Mouse (Mus musculus) neural tube, embryonic 14.5 days (tissue): Measurements from ENCODE around the gene Tmem59. TPM values are rescaled to one million over a fixed set of nuclear protein-coding genes. Genes with fewer than 3 reads are reported as not detected.

Source experiments
- ATAC-seq: fragments of 200-750 bp; cut with Nextera tagmentation; 2 replicates; pipeline ENCODE4 v1.8.0; 2017; ENCODE audit warnings: low read depth, mild to moderate bottlenecking, moderate TSS enrichment, moderate library complexity
- H3K27ac ChIP-seq: fragments of 300-500 bp; sonication (generic); 2 replicates; pipeline ENCODE4 v1.5.1; 2014; ENCODE audit warnings: low read depth, mild to moderate bottlenecking, control low read depth, low read length, moderate library complexity, mixed read lengths
- H3K27me3 ChIP-seq: fragments of 300-500 bp; sonication (generic); 2 replicates; pipeline ENCODE4 v1.6.1; 2014; ENCODE audit warnings: low read length; ENCODE audit not compliant: control insufficient read depth, insufficient read depth
- H3K36me3 ChIP-seq: fragments of 300-500 bp; sonication (generic); 2 replicates; pipeline ENCODE4 v1.6.1; 2014; ENCODE audit warnings: low read length, mixed read lengths; ENCODE audit not compliant: control insufficient read depth, insufficient read depth
- H3K4me1 ChIP-seq: fragments of 300-500 bp; sonication (generic); 2 replicates; pipeline ENCODE4 v1.6.1; 2014; ENCODE audit warnings: low read length; ENCODE audit not compliant: control insufficient read depth, insufficient read depth
- H3K4me2 ChIP-seq: fragments of 300-500 bp; sonication (generic); 2 replicates; pipeline ENCODE4 v1.6.1; 2014; ENCODE audit warnings: mild to moderate bottlenecking, low read depth, low read length, control low read depth
- H3K4me3 ChIP-seq: fragments of 300-500 bp; sonication (generic); 2 replicates; pipeline ENCODE4 v1.5.1; 2014; ENCODE audit warnings: low read depth, low read length, control low read depth, mixed read lengths
- H3K9ac ChIP-seq: fragments of 300-500 bp; sonication (generic); replicated peaks from 2 replicates; pipeline ENCODE4 v1.6.1; 2014; ENCODE audit warnings: low read depth, mild to moderate bottlenecking, control low read depth, low read length, mixed read lengths
- H3K9me3 ChIP-seq: fragments of 300-500 bp; sonication (generic); 2 replicates; pipeline ENCODE4 v1.6.1; 2016; ENCODE audit warnings: low read length; ENCODE audit not compliant: control insufficient read depth
- WGBS: fragments of 180-500 bp; shearing (Covaris S2); extraction: QIAGEN DNeasy Blood & Tissue Kit; methylation state at CpG from one replicate; pipeline ENCODE4 v1.1.7; 2014; 5-methylcytosine and 5-hydroxymethylcytosine counted together
- polyA plus RNA-seq: library from polyadenylated mRNA; unstranded; fragments of >200 nt; fragmentation: Nextera tagmentation; extraction: Ambion mirVana; gene quantifications from 2 replicates; pipeline ENCODE4 v1.2.1, GENCODE M21; 2014

Gene Tmem59
- polyA plus RNA-seq, 1 experiment from 2014 or later = 399 TPM

GRCm38 (mm10) chr4:107211936-107212335 is 33.7 kb downstream of the Tmem59 start:
- Histone ChIP-seq H3K27ac (no peak overlapping the region), H3K36me3 (0 out of 2 replicates have a peak, but pooled peaks cover 8% of the 10 kb centered on the region), H3K4me1 (no peaks in the 10 kb centered on the region), H3K9me3 (no peaks in the 10 kb centered on the region), H3K9ac (no peak overlapping the region), H3K4me3 (no peak overlapping the region), H3K27me3 (no peaks in the 10 kb centered on the region), H3K4me2 (no peak overlapping the region)
- WGBS = 79% methylated on average over 5 of the region's 5 CpGs
- no peak for ATAC-seq

DNA sequence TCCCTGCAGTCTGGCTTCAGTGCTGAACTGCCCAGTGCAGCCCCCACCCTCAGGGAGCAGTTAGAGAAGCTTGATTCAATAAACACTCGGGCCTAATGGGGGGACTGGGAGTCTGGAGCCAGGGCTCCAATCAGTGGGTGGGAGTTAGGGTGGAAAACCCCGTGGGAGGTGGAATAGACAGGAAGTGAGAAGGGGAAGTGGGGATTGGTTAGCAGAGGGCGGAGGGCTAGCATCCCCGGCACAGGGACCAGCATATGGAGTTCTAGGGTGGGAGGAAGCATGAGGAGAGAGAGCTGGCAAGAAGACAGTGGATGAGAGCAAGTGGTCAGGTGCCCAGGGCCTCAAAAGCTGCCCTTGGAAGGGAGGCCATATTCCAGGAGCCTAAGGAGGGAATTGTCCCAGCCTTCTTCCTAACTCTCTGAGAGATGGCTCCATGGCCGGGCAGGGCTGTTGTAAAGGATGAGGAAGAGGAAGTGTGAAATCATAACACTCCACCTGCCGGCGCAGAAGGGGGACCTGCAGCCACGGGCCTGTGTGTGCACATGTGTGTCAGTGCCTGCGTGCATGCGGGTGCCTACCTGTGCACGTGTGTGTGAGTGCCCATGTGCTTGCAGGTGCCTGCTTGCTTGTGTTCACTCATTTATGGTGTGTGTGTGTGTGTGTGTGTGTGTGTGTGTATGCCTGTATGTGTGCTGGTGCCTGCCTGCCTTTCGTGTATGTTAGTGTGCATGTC is 35.2 kb downstream of the Tmem59 start:
- Histone ChIP-seq H3K9ac (no peak overlapping the region), H3K36me3 (0 out of 2 replicates have a peak, but pooled peaks cover 7% of the 10 kb centered on the region), H3K4me2 (no peak overlapping the region), H3K4me1 (no peaks in the 10 kb centered on the region), H3K27me3 (no peaks in the 10 kb centered on the region), H3K27ac (no peak overlapping the region), H3K4me3 (no peak overlapping the region), H3K9me3 (no peaks in the 10 kb centered on the region)
- no peak for ATAC-seq
- WGBS = 73% methylated on average over 12 of the region's 12 CpGs

DNA sequence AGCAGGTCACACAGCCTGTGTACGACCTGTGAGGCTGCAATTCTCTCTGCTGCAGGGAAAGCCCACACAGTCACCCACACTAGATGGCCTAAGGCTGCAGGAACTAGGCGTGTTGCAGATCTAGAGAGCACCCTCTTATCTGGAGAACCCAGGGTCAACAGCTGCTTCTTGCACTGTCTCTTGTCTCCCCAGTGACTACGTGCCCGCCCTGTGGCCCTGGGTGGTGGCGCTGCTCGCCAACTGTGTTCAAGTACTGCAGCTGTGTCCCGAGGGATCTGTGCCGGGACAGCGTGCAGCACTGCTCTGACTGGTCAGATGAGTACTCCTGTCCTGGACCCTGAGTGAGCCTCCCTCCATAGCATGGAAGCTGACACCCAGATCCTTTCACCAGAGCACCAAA is 39.4 kb downstream of the Tmem59 start:
- H3K4me3 ChIP-seq = no peak overlapping the region

DNA sequence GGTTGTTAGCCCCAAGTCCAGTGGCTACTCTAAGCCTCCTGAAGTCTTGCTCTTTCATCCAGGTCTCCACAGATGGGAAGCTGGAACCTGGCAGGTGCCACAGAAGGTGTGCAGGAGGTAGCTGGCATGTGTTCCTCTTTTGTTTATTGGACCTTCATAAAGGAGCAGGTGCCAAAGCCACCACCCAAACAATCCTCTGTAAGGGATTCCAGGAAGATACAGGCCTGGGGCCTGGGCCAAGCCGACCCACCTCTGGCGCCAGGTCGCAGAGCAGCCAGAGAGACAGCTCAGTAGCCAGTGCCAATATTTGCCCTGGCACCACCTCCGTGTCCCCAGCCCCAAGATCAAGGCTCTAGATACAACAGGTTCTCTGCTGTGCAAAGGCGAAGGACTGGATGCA is 43.3 kb downstream of the Tmem59 start:
- H3K9me3 ChIP-seq = no peaks in the 10 kb centered on the region
- H3K27me3 ChIP-seq = no peaks in the 10 kb centered on the region
- H3K4me2 ChIP-seq = no peak overlapping the region
- no peak for ATAC-seq
- no peak overlapping the region for H3K27ac ChIP-seq
- no peak overlapping the region for H3K4me3 ChIP-seq
- H3K9ac ChIP-seq = no peak overlapping the region
- H3K36me3 ChIP-seq = no peaks in the 10 kb centered on the region
- WGBS = 94% methylated on average over 5 of the region's 5 CpGs
- no peaks in the 10 kb centered on the region for H3K4me1 ChIP-seq

More for the DNA sequence above, 39.4 kb downstream of the Tmem59 start:
- H3K27me3 ChIP-seq = no peaks in the 10 kb centered on the region
- no peak overlapping the region for H3K9ac ChIP-seq
- no peak overlapping the region for H3K27ac ChIP-seq
- no peaks in the 10 kb centered on the region for H3K36me3 ChIP-seq
- no peak for ATAC-seq
- H3K4me1 ChIP-seq = no peaks in the 10 kb centered on the region
- H3K9me3 ChIP-seq = no peaks in the 10 kb centered on the region
- WGBS = 86% methylated on average over 9 of the region's 9 CpGs
- H3K4me2 ChIP-seq = no peak overlapping the region

DNA sequence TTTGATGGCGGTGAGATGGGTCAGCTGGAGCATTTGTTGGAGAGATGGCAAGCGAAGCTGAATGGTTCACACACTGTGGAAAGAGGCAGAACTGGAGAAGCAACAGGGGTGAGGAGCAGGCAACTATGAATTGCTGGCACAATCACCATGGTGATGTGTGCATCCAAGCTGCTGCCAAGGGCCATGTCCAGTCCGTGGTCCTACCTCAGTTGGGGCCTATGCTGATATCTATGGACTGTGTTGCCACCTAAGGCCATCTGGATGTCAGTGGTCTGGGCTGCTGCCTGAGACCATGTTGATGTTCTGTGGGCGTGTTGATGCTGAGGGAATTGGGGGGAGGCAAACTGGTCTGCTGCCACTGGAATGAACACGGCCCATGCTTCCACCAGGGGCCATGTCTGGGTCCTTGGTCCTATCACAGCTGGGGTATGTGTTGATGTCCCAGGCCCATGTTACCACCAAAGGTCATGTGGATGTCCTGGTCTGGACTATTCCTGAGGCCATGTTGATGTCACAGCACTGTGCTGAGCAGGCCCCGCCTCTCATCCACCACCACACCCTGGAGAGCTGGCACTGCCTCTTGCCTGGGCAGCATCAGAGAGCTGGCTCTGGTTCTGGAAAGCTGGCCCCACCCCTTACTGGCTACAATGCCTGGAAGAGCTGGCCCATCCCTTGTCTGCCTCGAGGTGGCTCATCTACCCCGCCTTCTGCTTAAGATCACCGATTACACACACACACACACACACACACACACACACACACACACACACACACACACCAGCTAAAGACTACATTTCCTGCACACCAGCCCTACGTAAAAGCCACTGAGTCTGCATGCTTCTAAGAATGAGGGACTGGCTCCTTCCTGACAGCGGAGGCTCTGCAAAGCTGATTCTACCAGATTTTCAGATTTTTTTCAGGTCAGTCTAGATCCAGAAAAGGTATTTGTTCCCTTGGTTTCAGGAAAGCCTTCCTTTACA is 45.3 kb downstream of the Tmem59 start:
- H3K27me3 ChIP-seq = no peaks in the 10 kb centered on the region
- H3K9ac ChIP-seq = no peak overlapping the region
- no peak overlapping the region for H3K4me2 ChIP-seq
- no peaks in the 10 kb centered on the region for H3K4me1 ChIP-seq
- H3K27ac ChIP-seq = no peak overlapping the region
- no peaks in the 10 kb centered on the region for H3K36me3 ChIP-seq
- no peak for ATAC-seq
- 89% methylated on average over 8 of the region's 11 CpGs for WGBS
- no peaks in the 10 kb centered on the region for H3K9me3 ChIP-seq
- no peak overlapping the region for H3K4me3 ChIP-seq

DNA sequence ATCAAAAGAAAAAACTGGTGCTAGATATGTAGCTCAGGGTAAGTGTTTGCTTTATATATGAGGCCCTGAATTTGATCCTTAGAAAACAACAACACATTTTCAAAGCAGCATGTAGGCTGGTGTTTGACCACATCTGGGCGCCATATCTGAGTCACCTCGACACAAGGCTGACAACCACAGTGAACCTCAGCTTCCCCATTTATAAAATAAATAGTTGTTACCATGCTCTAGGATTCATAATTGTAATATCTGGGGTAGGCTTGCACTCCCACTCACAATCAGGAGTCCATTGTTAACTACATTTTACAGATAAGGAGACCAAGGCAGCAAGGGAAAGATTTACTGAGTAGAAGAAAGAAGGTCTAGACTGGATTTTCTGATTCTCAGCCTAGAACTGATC is 48.1 kb downstream of the Tmem59 start:
- no peak for ATAC-seq
- Histone ChIP-seq H3K27ac (no peak overlapping the region), H3K9ac (no peak overlapping the region), H3K9me3 (no peaks in the 10 kb centered on the region), H3K4me3 (no peak overlapping the region), H3K36me3 (no peaks in the 10 kb centered on the region), H3K27me3 (no peaks in the 10 kb centered on the region), H3K4me1 (no peaks in the 10 kb centered on the region), H3K4me2 (no peak overlapping the region)
- WGBS = 95% methylated on average over 2 of the region's 2 CpGs

DNA sequence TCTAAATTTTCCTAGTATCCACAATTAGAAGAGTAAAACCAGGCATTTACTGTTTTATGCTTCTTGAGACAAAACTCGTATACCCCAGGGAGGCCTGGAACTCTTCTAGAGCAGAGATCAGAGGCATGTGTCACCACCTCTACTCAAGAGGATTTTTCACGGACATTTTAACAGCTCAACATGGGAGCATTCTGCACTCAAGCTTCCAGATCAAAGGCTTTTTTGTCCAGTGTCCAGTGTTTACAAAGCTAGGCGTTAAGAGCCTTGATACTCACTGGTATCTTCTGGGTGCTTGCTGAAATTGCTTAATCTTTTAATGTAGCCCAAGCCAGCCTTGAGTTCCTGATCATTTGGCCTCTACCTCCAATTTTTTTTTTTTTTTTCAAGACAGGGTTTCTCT is 54.0 kb downstream of the Tmem59 start:
- Histone ChIP-seq H3K4me1 (no peaks in the 10 kb centered on the region), H3K27me3 (no peaks in the 10 kb centered on the region), H3K4me3 (no peak overlapping the region), H3K9me3 (no peaks in the 10 kb centered on the region), H3K4me2 (no peak overlapping the region), H3K9ac (no peak overlapping the region), H3K27ac (no peak overlapping the region), H3K36me3 (peaks cover 13% of the 10 kb centered on the region; the same call in 1 of the 2 replicates)
- 59% methylated on average over 3 of the region's 3 CpGs for WGBS
- ATAC-seq = no peak

DNA sequence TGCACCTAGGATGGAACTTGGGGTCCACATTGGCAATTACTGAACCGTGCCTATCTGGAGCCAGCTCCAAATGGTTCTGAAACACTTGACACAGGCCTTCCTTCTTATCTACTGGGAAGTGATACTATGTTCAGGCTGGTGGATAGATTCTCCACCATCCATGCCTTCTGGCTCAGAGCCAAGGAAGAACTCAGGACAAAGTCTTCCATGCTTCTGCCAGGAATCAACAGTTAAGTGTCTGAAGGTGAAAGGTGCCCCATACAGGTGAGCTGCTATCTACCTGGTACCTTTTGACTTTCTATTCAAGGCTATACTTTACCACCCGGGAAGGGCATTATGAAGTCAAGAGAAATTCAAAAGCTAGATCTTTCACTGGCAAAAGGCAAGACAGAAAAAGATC is 60.1 kb downstream of the Tmem59 start:
- no peak overlapping the region for H3K27ac ChIP-seq
- H3K36me3 ChIP-seq = peaks cover 26% of the 10 kb centered on the region; the same call in 1 of the 2 replicates
- no peak for ATAC-seq
- 100% methylated on average over 2 of the region's 2 CpGs for WGBS
- no peak overlapping the region for H3K9ac ChIP-seq
- H3K4me3 ChIP-seq = no peak overlapping the region
- H3K9me3 ChIP-seq = no peaks in the 10 kb centered on the region
- H3K27me3 ChIP-seq = no peaks in the 10 kb centered on the region
- H3K4me2 ChIP-seq = no peak overlapping the region
- no peaks in the 10 kb centered on the region for H3K4me1 ChIP-seq

DNA sequence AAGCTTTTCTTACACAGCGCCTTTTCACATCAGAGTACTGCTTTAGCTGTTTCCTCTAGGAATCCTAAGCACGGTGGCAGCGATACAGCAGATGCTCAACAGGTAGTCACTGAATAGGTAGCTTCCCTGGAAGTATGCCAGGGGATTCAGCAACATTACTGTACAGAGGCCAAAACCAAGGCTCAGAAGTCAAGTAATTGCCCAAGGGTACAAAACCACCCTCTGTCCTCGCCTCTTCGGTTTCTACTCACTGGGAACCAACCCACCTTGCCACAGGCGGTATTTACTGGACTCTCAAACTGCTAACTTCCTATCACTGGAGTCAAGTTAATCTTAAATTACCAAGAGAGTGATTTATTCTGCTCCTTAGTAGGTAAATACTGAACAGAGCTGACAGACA is 62.0 kb downstream of the Tmem59 start:
- peaks cover 18% of the 10 kb centered on the region; the same call in 1 of the 2 replicates for H3K36me3 ChIP-seq
- ATAC-seq = no peak
- no peak overlapping the region for H3K9ac ChIP-seq
- no peak overlapping the region for H3K27ac ChIP-seq
- no peaks in the 10 kb centered on the region for H3K27me3 ChIP-seq
- H3K4me2 ChIP-seq = no peak overlapping the region
- peaks cover 3% of the 10 kb centered on the region; the same call in 1 of the 2 replicates for H3K4me1 ChIP-seq
- no peaks in the 10 kb centered on the region for H3K9me3 ChIP-seq
- 97% methylated on average over 6 of the region's 6 CpGs for WGBS
- no peak overlapping the region for H3K4me3 ChIP-seq
